Mouse (Mus musculus) cerebellum, adult 11 months (tissue): Measurements from ENCODE around the gene Nfib.

Source experiments
- DNase-seq: peaks from one replicate; pipeline ENCODE4 v3.0.0; 2022

Nfib gene

DNA sequence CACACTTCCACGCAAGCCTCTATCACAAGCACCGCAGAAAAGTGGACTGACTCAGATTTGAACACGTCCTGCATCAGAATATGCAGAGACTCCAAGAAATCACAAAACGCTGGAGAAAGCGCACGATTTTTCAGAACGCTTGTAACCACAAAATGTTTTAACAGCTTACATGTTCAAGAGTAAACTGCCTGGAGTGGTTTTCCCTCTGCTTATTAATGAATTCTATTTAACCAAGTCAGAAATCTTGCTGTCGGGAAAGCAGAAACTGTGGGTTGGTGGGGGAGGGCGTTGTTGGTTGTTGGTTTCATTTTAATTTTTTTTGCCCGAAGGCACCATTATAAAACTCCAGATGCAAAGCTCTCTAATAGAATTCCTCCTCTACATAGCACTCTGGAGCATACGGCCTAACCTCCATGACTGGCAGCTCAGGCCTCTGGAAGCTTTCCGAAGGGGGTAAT is 82.4 kb downstream of the Nfib start:
- DNase-seq = no peak

DNA sequence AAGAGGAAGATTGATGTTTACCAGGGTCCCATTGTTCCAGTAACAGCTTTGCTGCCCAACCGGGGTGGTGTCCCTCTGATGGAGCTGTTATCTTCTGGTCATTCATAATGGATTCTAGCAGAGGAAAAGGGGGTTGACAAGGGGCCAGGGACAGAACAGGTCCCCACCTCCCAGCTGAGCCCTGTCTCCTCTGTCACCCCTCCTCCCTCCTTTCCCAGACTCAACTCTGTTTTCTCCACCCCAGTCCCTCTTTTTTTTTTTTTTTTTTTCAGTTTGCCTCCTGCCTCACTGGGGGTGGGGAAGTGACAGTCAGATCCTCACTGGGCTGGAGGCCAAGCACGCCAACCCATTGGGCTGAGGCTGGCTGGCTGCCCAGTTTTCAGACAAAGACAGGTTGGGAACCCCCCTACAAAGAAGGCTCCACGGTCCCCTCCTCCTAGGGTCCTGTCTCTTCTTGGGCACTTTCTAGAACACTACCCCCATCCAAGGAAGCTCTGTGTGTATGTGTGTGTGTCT is 83.2 kb downstream of the Nfib start:
- peak; percentile 39 for DNase-seq

DNA sequence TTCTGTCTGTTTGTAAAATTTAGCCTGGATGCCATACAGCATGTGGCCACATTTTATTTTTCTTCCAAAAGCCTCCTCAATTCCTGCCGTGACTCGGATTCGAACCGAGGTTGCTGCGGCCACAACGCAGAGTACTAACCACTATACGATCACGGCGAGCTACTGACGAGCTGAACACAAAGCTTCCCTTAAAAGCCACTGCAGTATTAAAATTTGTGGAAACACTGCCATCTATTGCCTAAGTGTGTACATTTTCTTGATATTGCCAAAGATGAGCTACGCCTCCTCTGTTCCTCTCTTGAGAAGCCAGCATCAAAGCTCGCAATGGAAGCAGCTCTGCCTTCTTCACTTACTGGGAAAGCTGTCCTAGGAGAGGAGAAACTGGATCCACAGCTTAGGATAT is 86.0 kb downstream of the Nfib start:
- DNase-seq = peak; percentile 41

DNA sequence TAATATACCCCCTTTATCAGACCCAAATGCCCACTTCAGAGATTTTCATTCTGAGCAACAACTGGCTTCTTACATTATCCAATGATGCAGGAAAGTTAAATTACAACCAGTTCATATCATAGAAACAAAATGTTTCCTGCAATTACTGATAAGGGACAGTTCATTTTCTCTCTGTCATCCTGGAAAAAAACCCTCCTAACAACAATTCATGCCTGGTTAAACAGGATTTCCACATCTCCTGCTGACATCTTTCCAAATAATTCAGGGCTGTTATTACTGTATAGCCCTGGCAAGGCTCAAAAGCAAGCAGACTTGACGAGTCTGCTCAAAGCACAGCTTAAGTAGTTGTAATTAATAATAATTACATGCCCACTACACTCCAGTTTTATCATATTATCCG is 86.5 kb downstream of the Nfib start:
- DNase-seq = no peak

DNA sequence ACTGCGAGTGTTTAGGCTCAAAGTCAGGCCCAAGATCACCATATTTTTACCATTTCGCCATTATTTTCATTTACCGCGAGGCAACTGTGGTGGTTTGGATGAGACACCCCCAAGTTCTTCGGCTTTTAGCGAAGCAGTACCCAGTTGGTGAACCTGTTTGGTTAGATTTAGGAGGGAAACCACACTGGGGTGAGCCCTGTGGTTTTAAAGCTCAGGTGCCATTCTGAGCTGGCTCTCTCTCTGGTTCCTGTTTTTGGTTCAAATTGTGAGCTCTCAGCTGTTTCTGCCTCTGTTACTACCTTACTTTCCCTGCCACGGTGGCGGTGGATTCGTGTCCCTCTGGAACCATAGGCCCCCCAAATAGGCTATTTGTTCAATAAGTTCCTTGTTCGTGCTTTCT is 88.3 kb downstream of the Nfib start:
- no peak for DNase-seq

DNA sequence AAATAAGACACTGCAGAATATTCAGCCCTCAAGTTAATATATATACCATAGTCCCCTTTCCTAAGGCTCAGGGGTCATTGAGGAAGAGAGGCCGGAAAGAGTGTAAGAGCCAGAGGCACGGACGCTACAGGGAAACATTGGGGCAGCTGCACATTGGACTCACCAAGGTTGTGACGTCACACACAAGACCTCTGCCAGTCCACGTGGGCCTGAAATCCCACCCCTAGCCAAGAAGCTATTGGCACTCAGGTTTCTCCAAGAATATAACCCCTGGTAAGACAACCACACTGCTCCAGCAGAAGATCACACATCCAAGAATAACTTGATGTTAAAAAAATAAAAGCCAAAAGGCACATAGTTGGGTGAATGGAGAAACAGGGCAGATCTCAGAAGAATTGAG is 89.8 kb downstream of the Nfib start:
- DNase-seq = no peak

DNA sequence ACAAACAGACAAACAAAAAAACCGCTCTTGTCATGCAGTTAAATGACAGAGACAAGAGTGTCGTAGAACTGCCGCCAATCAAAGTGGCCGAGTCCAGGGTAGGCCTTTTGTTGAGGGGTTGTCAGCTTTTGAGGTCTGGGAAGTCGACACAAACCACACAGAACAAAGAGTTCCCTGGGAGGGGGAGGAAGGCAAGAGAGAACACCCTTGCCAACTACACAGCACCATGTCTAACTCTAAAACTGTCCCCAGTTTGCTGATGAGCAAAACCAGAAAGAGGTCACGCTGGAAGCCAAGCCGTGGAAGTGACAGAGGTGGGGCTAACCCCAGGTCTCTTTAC is 91.1 kb downstream of the Nfib start:
- DNase-seq = no peak

DNA sequence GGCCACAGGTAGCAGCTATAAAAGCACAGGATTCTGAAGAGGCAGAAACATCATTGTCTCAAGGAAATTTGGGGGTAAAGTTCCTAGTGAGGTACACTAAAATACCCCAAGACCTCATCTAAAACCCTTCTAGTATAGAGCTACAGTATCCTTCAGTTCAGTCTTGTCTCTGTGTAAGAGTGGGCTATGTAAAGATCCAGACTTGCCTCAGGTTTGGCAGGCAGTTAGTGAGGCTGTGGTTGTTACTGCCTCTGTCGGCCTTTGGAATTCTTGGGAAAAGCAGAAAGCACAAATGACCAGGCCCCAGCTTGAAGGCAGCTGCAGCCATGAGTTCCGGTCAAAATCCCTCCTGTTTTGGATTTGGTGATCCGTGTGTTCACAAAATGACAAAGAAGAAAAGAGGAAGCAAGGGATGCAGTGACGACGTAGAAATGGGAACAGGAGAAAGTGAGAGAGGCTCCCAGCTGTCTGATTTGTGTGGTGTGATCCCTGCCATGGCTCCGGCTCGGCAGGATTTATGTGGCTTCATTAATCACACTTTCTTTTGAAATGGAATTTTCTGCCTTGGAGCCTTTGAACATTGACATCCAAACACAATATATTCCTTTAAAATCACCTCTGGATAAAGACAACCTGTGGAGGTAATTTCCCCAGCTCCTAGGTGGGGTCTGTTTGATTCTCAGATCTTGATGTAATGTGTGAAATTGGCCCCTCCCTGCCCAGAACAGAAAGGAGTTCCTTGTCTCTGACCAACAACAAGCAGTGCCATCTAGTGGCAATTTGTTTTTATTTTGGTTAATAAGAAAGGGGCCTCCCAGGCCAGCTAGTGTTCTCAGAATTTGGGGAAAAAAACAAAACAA is 91.7 kb downstream of the Nfib start:
- peak; percentile 53 for DNase-seq

DNA sequence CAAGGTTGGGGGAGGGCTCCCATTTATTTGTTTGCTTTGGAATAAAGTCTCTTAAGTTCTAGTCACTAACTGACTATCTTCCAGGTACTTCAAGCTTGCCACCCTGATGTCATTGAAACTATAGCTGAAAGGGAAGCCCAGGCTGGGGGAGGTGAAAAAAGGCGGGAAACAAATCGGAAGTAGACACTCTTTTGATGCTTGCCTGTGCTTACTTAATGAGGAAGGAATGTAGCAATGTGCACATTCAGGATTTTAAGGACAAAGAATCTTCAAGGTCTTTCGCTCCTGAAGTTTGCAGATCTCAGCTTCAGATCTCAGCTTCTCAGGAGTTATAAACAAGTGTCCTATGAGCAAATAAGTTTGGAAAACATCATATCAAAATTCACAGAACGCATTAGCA is 95.9 kb downstream of the Nfib start:
- DNase-seq = no peak

DNA sequence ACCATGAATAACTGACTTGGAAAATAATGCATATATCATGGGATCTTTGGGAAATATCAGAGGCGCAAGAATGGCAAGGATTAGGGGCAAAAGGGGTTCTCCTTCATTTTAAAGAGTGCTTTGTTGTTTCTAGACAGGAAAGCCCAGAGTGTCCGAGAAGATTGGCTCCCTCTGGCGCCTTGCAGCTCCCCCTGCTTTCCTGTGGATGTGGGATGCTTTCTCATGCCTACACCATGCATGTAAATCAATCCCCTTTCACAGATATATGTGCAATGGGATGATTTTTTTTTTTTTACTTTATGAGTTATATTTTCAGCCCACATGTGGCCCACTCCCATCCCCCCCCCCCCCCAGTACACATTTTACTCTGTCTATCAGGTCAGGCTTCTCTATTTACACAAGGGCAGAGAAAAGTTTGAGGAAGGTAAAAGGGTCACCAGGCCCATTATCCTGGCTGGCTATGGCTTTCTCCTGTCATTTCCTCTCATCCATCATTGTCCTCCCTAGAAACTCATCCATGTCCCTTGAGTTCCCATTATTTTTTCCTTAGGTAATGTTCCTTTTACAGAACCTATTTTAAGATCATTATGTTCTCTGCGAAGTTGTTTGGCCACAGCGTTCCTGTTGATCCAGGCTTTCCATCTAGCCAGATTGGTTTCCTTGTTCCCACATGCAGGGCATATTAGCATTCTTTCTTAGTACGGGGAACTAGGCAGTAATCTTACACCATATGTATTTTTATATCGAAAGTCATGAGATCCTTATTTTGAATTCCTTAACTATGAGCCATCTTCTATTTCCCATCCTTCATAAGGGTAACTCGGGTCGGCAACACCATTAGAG is 96.6 kb downstream of the Nfib start:
- DNase-seq = no peak

DNA sequence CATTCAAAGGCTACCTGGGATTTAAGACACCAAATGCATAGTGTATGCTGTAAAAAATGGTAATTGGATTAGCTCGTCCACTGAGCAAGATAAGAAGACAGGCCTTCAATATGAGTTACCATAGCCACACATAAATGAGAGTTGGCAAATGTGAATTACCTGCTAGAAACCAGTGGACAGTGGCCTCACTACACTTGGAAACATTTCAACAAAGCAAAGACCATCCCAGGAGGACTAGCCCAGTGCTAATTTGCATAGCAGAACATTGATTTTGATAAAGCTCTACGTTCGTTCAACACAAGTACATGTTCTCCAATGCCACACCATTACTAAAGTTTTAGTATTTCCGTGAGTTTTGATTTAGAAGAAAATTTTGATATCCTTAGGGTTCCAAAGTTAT is 98.3 kb downstream of the Nfib start:
- DNase-seq = no peak

DNA sequence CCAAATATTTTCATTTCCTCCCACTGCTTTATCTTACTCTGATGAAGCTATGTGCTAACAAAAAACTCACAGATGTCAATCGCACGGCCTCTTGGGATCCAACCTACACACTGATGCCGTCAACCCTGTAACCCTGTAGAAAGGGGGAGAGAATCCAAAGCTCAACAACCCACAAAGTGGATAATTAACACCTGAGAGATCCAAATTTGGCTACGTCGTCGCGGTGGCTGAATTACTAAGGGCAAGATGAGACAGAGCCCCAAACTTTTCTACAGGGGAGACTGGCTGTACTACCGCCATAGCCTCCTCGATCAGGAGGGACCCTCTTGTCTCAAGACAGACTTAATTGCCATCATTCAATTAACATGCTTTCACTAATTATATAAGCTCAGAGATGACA is 99.2 kb downstream of the Nfib start:
- no peak for DNase-seq

DNA sequence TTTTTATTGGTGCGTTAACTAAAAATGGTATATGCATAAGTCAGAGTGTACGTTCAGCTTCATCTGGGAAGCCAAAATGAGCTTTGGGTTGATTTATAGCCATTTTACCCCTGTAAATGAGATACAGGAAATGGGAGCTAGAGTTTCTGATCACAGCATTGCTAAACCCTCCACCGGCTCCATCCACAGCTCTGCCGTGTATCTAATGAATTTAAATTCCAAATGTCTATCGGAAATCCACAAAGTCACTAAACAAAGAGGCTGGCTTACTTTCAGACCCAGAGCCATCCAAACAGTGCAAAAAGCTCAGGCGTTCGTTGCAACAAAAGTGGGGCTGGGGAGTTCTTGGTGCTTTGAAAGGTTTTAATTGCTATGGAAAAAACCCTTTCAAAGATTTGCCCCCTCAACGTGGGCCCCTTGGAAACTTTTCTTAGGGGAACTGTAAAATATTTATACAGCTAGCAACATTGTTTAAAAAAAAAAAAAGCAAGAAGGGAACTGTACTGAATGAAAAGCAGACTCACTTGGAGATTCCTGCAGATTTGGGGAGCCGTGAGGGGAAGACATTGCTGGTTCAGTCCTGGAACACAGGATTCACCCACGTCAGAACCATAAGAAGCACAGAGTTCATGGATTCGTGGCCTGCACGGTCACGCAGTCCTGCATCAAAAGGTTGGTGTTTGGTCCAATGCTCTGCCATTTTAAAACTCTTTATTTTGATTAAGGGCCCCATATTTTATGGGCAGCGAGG is 100.3 kb downstream of the Nfib start:
- no peak for DNase-seq

DNA sequence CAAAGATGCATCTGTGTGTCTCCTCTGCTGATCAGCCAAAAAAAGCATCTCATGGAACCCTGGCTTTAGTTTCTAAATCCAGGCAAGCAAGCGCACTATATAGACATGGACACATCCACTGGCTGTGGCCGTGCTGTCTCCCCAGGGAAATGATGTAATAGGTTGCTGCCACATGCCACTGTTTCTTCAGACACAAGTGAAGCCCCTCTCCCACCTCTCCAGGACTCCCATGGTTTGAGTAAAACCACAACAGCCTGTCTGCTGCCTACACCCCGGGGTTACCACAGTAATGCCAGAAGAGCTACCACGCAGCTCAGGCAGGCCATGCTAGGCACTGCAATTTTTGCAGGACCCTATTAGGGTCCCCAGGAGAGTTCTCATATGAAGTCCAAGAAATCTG is 101.0 kb downstream of the Nfib start:
- DNase-seq = no peak

DNA sequence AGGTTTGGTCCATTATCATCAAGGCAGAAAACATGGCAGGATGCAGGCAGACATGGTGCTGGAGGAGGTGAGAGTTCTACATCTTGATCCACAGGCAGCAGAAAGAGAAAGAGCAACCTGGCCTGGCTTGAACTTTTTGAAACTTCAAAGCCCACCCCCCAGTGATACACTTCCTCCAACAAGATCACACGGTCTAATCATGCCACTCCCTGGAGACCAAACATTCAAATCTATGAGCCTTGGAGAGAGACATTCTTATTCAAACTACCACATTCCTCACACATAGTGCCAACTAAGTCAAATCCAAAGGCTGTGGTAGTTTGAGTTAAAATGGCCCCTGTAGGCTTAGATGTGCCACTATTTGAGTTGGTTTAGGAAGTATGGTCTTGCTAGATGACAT is 104.9 kb downstream of the Nfib start:
- DNase-seq = no peak

DNA sequence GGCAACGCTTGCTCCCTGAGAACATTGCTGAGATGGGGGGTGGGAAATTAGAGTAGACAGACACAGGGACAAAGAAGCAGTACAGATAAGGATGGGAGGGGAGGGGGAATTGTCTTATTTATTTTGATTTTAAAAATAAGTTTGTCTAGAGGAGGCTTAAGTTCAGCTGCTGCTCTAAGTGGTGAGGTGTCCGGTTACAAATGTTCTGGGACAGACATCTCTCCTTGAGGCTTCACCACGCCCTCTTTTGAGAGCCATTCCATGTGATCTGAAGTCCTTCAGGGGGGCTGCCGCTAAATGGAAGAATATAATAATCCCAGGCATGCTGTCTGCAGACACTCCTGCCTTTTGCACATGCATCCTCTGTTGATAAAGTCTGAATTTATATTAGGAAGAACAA is 107.1 kb downstream of the Nfib start:
- no peak for DNase-seq

DNA sequence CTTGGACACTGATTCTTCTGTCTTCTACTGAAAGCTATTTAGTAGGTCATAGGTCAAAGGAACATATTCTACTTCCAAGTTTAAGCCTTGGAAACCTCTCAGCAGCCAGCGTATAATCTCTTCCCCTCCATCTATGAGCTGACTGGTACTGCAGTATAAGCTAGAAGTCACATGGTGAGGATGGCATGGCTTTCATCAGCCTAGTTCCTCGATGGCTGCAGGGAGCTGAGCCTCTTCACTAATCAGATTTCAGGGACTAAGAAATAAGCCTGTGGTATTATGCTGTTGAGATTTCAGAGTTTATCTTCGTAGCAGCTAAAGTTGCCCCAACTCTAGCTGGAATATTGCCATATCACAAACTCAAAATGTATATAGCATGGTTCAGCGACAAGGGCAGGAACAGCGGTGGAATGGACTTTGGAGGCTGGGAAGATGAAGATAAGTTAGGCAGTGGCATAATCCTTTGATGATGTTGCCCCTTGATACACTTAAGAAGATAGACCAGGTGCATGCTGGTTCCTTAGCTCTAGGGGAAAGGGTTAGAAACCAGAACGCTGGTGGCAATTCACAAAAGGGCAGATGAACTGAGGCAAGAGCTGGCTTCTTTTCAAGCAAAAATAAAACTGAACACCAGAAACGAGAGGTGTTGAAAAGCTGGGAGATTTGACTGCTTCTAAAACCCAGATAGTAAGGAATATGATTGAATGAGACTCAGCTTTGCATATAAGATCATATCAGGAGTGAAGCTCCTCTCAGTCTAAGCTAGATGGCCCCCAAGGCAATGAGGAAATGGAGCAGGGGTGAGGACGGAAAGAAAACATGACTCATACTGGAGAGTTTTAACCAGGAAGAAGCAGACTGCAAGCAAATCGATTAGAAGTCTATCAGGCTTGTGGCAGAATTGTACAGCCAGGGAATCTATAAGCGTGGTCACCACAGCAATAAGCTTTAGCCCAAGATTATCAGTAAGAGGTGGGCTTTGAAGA is 111.6 kb downstream of the Nfib start:
- DNase-seq = no peak

DNA sequence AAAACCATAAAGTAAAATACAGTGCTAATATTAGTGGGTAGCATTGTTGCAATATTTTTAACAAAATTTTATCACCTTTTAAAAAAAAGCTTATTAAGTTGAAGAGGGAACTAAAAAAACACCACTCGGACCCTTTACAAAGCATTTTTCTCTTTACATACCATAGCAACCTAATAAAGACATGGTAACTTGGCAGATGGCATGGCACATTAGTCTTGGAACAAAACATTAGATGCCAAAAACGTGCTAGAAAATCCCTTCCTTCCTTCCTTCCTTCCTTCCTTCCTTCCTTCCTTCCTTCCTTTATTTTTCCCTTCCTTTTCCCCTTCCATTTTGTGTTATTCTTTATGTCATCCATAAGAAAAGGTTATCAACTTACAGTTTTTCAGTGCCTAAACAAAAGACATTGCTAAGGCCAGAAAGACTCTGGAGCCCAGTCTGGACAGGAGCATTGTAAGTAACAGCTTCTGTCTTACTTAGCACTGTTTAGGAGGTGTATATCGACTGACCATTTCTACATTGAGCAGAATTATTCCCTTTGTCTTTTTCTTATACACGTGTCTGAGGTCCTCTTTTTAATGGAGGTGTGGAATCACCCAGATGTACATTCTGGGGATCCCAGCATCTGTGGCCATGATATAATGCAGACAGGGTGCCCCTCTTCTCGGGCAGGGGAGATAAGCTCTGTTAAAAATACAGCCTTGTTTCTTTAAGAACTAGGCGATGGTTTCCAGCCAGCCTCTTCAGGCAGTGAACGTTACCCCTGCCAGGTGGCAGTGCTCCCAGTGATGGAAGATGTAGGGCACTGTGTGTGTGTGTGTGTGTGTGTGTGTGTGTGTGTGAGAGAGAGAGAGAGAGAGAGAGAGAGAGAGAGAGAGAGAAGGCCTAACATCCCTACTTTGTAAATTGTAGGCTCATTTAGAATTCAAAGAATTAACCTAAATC is 113.2 kb downstream of the Nfib start:
- DNase-seq = peak; percentile 81

DNA sequence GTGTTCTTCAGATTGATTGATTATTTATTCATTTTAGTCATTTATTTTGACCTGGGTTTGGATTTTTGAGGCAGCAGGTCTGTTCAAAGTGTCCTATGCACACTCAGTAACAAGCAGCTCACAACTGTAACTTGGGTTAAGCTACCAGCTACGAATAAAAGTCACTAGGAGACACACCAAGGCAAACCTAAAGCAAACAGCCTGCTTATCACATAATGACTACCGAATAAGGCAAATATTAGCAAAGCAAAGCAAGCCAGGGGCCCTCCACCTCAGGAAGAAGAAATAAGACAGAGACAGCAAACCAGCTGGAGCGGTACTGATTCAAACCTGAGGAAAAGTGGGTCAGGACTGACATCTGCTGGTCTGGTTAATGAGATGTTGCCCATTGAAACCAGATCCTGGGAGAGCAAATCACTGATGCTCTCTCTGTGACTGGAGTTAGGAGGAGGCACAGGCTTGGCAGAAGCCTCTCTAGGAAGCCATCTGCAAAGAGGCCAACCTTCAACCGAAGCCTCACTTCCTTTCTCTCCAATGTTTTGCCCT is 116.1 kb downstream of the Nfib start:
- peak; percentile 68 for DNase-seq

DNA sequence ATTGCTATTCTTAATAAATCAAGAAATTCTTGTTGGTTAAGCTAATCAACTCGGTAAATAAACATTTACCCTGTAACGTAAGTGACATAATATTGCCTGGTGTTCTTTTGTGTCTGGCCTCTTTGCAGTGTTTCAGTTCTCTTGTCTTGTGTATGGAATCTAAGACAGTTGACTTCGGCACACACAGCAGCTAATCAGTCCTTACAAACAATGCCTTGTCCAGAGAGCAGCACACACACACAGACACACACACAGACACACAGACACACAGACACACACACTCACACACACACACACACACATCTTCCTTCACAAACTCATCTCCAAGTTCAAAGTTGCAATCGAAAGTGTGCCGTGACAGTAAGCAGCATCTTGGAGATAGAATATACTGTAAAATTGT is 116.8 kb downstream of the Nfib start:
- no peak for DNase-seq
